Mouse (Mus musculus) heart, embryonic 10.5 days (tissue): ENCODE results near the gene Inafm2. TPM values are rescaled to one million over a fixed set of nuclear protein-coding genes. Genes with fewer than 3 reads are reported as not detected.

ENCODE experiments used
- DNase-seq: peaks from one replicate; pipeline ENCODE4 v3.0.0-alpha.2; 2017; ENCODE audit warnings: low spot score
- H3K27ac ChIP-seq: fragments of 300-500 bp; sonication (generic); 2 replicates; pipeline ENCODE4 v1.5.1; 2016; ENCODE audit warnings: mild to moderate bottlenecking
- H3K27me3 ChIP-seq: fragments of 300-500 bp; sonication (generic); 2 replicates; pipeline ENCODE4 v1.6.1; 2016; ENCODE audit warnings: mild to moderate bottlenecking; ENCODE audit not compliant: poor library complexity, insufficient read depth, severe bottlenecking
- H3K36me3 ChIP-seq: fragments of 300-500 bp; sonication (generic); 2 replicates; pipeline ENCODE4 v1.6.1; 2016; ENCODE audit warnings: mild to moderate bottlenecking, moderate library complexity
- H3K4me1 ChIP-seq: fragments of 300-500 bp; sonication (generic); 2 replicates; pipeline ENCODE4 v1.6.1; 2016; ENCODE audit warnings: mild to moderate bottlenecking
- H3K4me3 ChIP-seq: fragments of 300-500 bp; sonication (generic); 2 replicates; pipeline ENCODE4 v1.5.1; 2016; ENCODE audit warnings: mild to moderate bottlenecking, moderate library complexity
- H3K9me3 ChIP-seq: fragments of 300-500 bp; sonication (generic); 2 replicates; pipeline ENCODE4 v1.6.1; 2016; ENCODE audit warnings: mild to moderate bottlenecking, moderate library complexity
- WGBS: fragments of 180-500 bp; shearing (Covaris S2); methylation state at CpG from one replicate; pipeline ENCODE4 v1.1.7; 2016; 5-methylcytosine and 5-hydroxymethylcytosine counted together
- polyA plus RNA-seq: library from polyadenylated mRNA; unstranded; fragments of >200 nt; fragmentation: Nextera tagmentation; extraction: Ambion mirVana; gene quantifications from 2 replicates; pipeline ENCODE4 v1.2.1, GENCODE M21; 2016

Inafm2 gene
- polyA plus RNA-seq, 1 experiment from 2014 or later, result 22.6 TPM

DNA sequence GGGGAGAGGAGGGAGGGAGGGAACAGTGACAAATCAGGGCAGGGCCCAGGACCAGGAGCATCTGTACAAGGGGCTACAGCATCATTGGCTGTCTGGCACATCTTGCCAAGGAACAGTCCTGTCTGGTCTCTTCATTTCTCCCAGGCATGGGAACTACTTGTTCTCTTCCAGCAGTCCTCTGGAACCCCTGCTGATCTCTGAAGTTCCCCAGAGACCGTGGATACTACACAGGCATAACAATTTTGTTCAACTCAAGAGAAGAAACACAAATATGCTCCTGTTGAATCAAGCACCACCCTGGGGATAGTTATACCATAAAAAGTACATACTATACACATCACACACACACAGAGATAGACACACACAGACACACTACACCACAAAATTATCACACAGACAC, 35.6 kb downstream of the Inafm2 start:
- Histone ChIP-seq H3K36me3 (no peaks in the 10 kb centered on the region), H3K27me3 (peaks cover 29% of the 10 kb centered on the region), H3K4me3 (no peak overlapping the region), H3K27ac (no peak overlapping the region), H3K9me3 (no peaks in the 10 kb centered on the region), H3K4me1 (peaks cover 16% of the 10 kb centered on the region)
- WGBS, result 41% methylated on average over 1 of the region's 1 CpGs
- DNase-seq, result no peak

DNA sequence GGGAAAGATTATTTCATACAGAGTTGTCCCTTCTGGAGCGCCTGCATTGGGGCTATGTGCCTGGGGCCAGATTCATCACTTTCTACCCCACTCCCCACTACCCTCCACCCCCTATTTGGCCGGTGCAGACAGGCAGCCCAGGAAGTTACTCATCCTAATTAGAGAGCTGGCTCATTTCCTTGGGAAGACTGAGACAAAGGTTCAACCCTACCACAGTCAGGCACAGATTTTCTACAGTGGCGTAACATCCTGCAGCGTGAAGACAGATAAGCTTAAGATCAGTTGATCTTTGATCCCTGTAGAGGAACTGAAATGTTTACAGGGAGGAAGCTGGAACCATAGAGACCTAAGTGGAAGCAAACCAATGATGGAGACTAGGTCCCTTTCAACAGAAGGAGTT, 36.7 kb downstream of the Inafm2 start:
- H3K4me1 ChIP-seq, result peaks cover 13% of the 10 kb centered on the region
- no peak for DNase-seq
- peaks cover 32% of the 10 kb centered on the region for H3K27me3 ChIP-seq
- 42% methylated on average over 4 of the region's 4 CpGs for WGBS
- no peak overlapping the region for H3K27ac ChIP-seq
- no peaks in the 10 kb centered on the region for H3K36me3 ChIP-seq
- H3K9me3 ChIP-seq, result no peaks in the 10 kb centered on the region
- H3K4me3 ChIP-seq, result no peak overlapping the region

DNA sequence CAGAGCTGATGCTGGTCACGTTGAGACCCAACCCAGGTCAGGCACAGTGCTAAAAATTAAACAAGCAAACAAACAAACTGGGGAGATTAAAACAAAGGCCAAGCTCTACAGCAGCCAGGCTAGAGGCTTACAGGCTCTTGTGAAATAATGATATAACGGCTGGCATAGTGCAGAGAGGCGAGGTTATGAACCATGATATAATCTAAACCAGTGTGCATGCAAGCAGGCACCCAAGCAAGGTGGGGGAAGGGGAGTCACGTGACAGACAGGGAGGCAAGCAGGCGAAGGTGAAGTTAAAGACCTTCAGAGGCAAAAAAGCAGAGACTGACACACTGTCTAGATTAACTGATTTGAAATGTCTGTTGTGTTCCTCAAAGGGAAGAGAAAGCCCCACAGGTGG, 37.5 kb downstream of the Inafm2 start:
- 66% methylated on average over 5 of the region's 5 CpGs for WGBS
- Histone ChIP-seq H3K27ac (no peak overlapping the region), H3K36me3 (no peaks in the 10 kb centered on the region)

DNA sequence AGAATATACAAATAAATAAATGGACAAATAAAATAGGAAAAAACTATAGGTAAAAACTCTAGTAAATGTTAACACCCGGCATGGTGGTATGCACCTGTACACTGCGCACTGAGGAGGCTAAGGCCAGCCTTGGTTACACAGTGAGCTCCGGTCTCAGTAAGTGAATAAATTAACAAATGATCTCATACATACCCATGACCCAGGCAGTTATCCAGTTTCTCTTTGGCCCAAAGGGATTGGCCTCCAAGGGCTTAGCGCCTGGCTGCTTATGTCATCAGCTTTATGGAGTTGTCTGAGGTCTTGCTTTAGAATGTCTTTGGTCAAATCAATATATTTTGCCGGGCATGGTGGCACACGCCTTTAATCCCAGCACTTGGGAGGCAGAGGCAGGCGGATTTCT, 38.1 kb downstream of the Inafm2 start:
- Histone ChIP-seq H3K27ac (no peak overlapping the region), H3K9me3 (no peaks in the 10 kb centered on the region), H3K36me3 (no peaks in the 10 kb centered on the region), H3K4me3 (no peak overlapping the region), H3K27me3 (peaks cover 42% of the 10 kb centered on the region), H3K4me1 (peaks cover 13% of the 10 kb centered on the region)
- 88% methylated on average over 7 of the region's 7 CpGs for WGBS
- DNase-seq, result no peak

More for the DNA sequence above, 37.5 kb downstream of the Inafm2 start:
- Histone ChIP-seq H3K27me3 (peaks cover 38% of the 10 kb centered on the region), H3K4me3 (no peak overlapping the region), H3K4me1 (peaks cover 13% of the 10 kb centered on the region), H3K9me3 (no peaks in the 10 kb centered on the region)
- DNase-seq, result no peak

DNA sequence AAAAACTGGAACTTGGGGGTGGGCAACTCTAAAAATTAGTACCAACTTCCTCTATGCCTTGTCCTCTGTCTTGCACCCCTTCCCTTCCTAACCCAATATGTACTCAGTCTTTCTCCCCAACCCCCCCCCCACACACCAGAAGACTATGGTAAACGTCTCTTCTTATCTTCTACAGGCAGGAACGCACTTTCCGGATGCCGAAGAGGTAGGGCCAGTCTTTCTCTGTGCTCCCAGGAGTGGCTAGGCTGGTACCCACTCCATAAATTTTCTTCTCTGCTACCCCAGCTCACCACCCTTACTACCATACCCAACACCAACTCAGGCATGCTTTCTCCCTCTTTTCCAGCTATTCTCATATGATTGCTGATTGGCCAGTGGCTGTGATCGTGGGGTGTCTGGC, 41.0 kb downstream of the Inafm2 start:
- H3K4me3 ChIP-seq, result no peak overlapping the region
- peaks cover 50% of the 10 kb centered on the region for H3K27me3 ChIP-seq
- WGBS, result 65% methylated on average over 5 of the region's 5 CpGs
- H3K9me3 ChIP-seq, result no peaks in the 10 kb centered on the region
- H3K4me1 ChIP-seq, result peaks cover 13% of the 10 kb centered on the region
- no peak for DNase-seq
- H3K27ac ChIP-seq, result no peak overlapping the region
- H3K36me3 ChIP-seq, result no peaks in the 10 kb centered on the region

DNA sequence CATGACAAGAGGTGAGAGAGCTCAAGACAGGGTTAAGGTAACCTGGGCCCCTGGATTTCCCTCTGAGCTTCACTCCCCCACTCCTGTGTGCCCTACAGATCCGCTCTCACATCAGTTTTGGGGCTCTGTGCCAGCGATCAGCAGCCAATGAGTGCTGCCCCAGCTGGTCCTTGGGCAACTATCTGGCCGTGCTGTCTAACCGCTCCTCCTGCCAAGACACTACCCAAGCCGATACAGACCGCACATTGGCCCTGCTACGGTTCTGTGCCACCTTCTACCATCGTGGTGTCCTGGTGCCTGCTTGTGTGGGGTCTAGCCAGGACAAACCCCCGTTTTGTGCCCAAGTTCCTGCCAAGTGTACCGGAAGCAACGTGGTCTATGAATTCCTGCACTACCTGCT, 43.9 kb downstream of the Inafm2 start:
- peaks cover 75% of the 10 kb centered on the region for H3K27me3 ChIP-seq

DNA sequence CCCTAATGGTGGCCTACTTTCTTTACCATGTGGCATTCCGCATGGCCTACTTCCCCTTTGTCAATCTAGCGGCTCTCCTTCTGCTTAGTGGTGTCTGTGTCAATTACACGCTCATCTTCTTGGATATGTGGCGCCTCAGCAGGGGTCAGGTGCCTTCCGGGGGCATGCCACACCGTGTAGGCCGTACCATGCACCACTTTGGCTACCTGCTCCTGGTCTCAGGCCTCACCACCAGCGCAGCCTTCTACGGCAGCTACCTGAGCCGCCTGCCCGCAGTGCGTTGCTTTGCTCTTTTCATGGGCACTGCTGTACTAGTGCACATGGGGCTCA, 44.6 kb downstream of the Inafm2 start:
- Histone ChIP-seq H3K9me3 (no peaks in the 10 kb centered on the region), H3K36me3 (no peaks in the 10 kb centered on the region), H3K27ac (no peak overlapping the region), H3K27me3 (peaks cover 76% of the 10 kb centered on the region), H3K4me3 (peak overlapping the region; percentile 34; the same call in 1 of the 2 replicates), H3K4me1 (peaks cover 13% of the 10 kb centered on the region)
- WGBS, result 48% methylated on average over 12 of the region's 12 CpGs
- DNase-seq, result no peak

More for the DNA sequence above, 43.9 kb downstream of the Inafm2 start:
- Histone ChIP-seq H3K36me3 (no peaks in the 10 kb centered on the region), H3K27ac (no peak overlapping the region), H3K4me3 (no peak overlapping the region), H3K9me3 (no peaks in the 10 kb centered on the region), H3K4me1 (peaks cover 13% of the 10 kb centered on the region)
- WGBS, result 81% methylated on average over 11 of the region's 11 CpGs
- DNase-seq, result no peak

DNA sequence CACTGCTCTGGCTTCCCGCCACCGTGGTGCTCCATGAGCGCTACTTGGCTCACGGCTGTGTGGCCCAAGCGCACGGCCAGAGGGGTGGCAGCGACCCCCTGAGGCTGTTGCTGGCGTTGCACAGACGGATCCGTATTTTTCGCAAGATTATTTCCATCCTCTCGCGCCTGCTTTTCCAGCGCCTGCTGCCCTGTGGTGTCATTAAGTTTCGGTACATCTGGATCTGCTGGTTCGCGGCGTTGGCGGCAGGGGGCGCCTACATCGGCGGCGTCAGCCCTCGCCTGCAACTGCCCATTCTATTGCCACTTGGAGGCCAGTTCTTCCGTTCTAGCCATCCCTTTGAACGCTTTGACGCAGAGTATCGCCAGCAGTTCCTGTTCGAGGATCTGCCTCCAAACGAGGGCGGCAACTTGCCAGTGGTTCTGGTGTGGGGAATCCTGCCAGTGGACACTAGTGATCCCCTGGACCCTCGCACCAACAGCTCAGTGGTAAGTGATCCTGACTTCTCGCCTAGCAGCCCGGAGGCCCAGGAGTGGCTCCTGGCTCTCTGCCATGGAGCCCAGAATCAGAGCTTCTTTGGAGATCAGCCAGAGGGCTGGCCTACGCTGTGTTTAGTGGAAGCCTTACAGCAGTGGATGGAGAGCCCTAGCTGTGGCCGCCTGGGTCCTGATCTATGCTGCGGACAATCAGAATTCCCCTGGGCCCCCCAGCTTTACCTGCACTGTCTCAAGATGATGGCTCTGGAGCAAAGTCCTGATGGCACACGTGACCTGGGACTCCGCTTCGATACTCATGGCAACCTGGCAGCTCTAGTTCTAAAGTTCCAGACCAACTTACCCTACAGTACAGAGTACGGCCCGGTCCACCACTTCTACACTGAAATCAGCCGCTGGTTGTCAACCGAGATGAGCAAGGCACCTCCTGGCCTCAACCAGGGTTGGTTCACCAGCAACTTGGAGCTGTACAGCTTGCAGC, 45.3 kb downstream of the Inafm2 start:
- no peak for DNase-seq
- peaks cover 76% of the 10 kb centered on the region for H3K27me3 ChIP-seq
- H3K9me3 ChIP-seq, result no peaks in the 10 kb centered on the region
- 25% methylated on average over 44 of the region's 44 CpGs for WGBS
- no peak overlapping the region for H3K27ac ChIP-seq
- no peaks in the 10 kb centered on the region for H3K36me3 ChIP-seq
- peak overlapping the region; percentile 34; the same call in 1 of the 2 replicates for H3K4me3 ChIP-seq
- peaks cover 13% of the 10 kb centered on the region for H3K4me1 ChIP-seq

DNA sequence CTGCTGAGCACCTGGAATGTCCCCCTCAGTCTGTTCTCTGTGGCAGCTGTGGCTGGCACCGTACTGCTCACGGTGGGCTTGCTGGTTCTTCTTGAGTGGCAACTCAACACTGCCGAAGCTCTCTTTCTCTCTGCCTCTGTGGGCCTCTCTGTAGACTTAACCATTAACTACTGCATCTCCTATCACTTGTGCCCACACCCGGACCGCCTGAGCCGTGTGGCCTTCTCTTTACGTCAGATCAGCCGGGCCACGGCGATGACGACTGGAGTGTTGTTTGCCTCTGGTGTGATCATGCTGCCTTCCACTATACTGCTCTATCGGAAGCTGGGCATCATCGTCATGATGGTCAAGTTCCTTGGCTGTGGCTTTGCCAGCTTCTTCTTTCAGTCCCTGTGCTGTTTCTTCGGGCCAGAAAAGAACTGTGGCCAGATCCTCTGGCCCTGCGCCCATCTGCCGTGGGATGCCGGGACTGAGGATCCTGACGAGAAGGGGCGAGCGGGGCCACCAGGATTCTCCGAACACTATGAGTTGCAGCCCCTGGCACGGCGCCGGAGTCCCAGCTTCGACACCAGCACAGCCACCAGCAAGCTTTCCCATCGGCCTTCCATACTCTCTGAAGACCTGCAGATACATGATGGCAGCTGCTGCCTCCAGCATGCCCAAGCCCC, 46.2 kb downstream of the Inafm2 start:
- no peaks in the 10 kb centered on the region for H3K36me3 ChIP-seq
- H3K9me3 ChIP-seq, result no peaks in the 10 kb centered on the region
- no peak for DNase-seq
- 88% methylated on average over 26 of the region's 26 CpGs for WGBS
- no peak overlapping the region for H3K4me3 ChIP-seq
- no peak overlapping the region for H3K27ac ChIP-seq
- peaks cover 13% of the 10 kb centered on the region for H3K4me1 ChIP-seq
- H3K27me3 ChIP-seq, result peaks cover 72% of the 10 kb centered on the region

DNA sequence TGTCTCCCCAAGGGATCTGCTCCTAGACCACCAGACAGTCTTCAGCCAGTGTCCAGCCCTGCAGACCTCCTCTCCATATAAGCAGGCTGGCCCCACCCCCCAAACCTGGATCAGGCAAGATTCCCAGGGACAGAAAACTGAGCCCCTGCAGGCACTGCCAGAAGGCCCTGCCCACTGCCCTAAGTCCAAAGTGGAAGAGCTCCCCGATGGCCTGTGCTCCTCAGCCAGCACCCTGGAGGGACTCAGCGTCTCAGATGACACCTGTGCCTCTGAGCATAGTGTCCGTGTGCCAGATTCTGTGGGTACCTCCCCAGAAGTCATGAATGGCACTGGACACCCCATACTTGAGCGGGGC, 46.7 kb downstream of the Inafm2 start:
- Histone ChIP-seq H3K27me3 (peaks cover 68% of the 10 kb centered on the region), H3K27ac (no peak overlapping the region), H3K4me3 (no peak overlapping the region), H3K4me1 (peaks cover 13% of the 10 kb centered on the region), H3K9me3 (no peaks in the 10 kb centered on the region), H3K36me3 (no peaks in the 10 kb centered on the region)
- 65% methylated on average over 4 of the region's 4 CpGs for WGBS
- DNase-seq, result no peak

DNA sequence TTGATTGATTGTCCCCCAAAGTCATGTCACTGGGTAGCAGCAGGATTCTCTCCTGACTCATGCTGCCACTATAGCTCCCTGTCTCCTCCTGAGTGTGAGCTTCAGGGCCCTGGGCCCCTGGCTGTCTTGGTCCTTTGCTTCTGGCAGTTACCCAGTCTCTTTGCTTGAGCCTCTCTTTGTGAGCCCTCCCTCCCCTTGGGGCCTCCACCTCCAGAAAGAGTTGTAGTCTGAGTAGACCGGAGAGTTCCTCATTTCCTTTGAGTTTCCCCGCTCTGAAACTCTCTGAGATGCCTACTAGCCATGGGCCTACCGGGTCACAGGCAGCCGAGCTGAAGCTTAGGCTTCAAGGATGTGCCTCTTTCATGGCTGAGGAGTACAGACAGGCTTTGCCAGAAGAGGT, 48.1 kb downstream of the Inafm2 start:
- 0 out of 2 replicates have a peak, but pooled peaks cover 2% of the 10 kb centered on the region for H3K9me3 ChIP-seq
- 69% methylated on average over 4 of the region's 4 CpGs for WGBS
- H3K4me3 ChIP-seq, result no peak overlapping the region
- no peak overlapping the region for H3K27ac ChIP-seq
- H3K27me3 ChIP-seq, result peaks cover 58% of the 10 kb centered on the region
- DNase-seq, result no peak
- peaks cover 13% of the 10 kb centered on the region for H3K4me1 ChIP-seq
- no peaks in the 10 kb centered on the region for H3K36me3 ChIP-seq
